Mouse (Mus musculus) thymus, postnatal 10 days (tissue): ENCODE data around the gene Dgcr8.

ENCODE experiments used
- DNase-seq, 2 experiments: peaks; one replicate each; pipeline ENCODE4 v3.0.0; 2021; ENCODE audit warnings: low spot score in 2 of 2

The Dgcr8 gene

DNA sequence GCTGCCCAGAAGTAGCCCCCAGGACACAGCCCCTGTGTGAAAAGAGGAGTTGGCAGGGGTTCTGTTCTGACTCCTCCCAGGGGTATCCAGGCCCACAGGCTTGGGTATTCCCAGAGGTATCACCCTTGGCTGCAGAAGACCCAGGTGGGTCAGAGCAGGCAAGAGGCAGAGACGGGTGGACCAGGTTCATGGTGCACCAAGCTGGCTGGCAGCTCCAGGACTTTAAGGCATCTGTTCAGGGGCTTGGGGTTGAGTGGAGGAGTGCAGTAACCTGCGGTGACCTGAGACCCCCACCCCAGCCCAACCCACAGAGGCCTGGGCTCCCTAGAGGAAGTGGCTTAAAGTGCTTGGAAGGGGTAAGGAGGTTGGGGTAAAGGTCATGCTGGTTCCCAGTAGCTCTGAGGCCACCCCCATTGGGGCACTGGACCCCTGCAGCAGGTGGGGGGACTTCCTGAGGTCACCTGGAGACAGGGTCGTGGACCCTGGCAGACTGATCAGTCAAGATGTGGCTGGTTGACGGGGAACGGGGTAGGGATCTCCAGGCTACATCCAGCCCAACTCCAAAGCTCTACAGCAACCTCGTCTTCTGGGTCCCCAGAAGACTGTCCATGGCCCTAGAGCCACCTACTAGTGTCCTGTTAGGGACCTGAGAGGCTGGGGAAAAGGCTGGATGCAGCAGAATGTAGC, 68.0 kb downstream of the Dgcr8 start:
- no peak for DNase-seq

GRCm38 (mm10) chr16:18220001-18220400, 69.0 kb downstream of the Dgcr8 start:
- peak; percentile 74 to 76 for DNase-seq

- no peak for DNase-seq
These were observed 70.5 kb downstream of the Dgcr8 start for GRCm38 (mm10) chr16:18218580-18218996.

DNA sequence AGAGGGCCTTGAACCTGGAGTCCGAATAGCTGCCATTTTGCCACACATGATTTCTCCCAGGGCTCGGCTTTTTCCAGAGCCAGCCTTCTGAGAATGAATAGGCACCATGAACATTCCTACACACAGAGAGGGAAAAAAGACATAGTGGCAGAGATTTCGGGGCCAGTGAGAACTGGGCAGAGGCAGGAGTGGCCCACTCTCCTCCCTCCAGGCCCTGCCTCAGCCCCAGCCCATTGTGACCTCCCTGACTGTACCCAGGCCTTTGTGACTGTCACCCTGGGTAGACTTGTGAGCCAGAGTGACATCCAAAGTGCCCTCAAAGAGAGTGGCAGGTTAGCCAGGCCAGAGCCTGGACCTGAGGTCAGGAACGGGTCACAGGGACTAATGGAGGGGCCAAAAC, 71.5 kb downstream of the Dgcr8 start, which contains the start of gene Ccdc188:
TSS of gene Ccdc188 (plus strand) at position 301 of the 400 bp plus-strand sequence.
- no peak for DNase-seq

DNA sequence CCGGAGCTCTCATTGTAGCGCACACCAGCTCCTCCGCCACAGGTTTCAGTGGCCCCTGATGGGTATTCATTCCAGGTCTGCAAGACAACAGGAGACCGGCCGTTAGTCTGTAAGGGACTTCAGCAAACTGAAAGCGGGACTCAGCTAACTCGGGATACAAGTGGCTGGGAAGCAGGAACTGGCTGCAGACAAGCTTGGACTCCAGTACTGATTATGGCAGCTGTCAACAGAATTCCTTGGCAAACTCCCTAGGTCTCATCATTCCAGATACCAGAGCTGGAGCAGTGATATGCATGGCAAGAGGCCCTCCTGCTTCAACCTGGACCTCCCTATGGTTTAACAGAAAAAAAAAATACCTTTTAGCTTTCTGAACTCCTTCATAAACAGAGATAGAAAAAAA, 74.2 kb downstream of the Dgcr8 start:
- no peak for DNase-seq

DNA sequence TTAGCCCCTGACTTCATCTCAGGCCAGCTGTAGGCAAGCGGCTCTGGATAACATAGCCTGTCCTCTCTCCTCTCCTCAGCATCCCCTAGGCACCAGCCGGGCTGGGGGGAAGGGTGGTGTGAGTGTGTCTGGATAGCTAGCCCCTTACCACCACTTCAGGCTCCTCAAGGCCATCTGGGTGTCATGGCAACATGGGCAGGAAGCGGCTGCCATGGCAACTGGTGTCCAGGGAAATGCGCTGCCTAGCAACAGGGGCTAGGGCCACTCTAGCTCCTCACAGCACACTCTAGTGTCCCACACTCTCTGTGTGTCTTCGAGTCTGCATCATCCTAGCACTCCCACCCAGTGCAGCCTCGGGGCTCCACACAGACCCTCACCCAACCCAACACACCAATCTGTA, 75.4 kb downstream of the Dgcr8 start:
- DNase-seq, result no peak

- DNase-seq, result peak; percentile 68 to 92
These were observed 77.5 kb downstream of the Dgcr8 start for GRCm38 (mm10) chr16:18211417-18212171.

DNA sequence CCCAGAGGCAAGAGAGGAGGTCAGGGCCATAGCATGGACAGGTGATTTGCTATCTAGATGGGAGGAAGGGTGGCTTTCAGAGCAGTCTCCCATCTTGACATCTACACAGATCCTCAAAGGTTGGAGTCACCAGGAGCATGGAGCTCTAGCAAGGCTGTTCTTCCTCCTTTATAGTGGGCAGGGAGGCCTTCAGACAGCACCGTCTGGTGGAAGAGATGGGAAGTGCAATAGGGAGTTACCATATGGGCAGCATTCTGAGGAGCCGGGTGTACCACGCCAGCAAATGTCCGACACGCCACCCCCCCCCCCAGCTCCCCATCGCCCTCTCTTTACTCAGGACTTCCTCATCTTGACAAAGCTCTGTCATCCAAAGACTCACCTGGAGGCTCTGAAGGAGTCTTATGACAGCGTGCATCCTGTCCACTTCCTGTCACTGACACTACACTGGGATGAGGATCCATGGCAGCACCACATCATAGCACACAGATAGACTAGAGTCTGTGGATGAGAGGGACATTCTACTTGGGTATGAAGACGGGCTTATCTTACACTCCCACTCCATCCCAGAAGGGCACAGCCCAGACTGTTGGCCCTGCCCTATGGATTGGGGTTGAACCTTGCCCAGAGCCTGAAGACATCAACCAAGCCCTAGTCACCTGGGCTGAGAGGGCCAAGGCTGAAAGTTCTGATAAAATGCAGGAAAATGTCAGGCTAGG, 78.2 kb downstream of the Dgcr8 start:
- DNase-seq, result peak in 1 of 2 experiments; percentile 70
